Mouse (Mus musculus): ENCODE results near the gene Bpi. TPM values are rescaled to one million over a fixed set of nuclear protein-coding genes. Genes with fewer than 3 reads are reported as not detected.

Bpi gene
- not detected in 2 replicates for polyA plus RNA-seq (2014; fragmentation: Nextera tagmentation; extraction: Ambion mirVana)

GRCm38 (mm10) chr2:158258005-158258418 is at the start of gene Bpi:
Gene Bpi (plus strand): TSS chr2:158258094.
- Histone ChIP-seq H3K9me3 (ENCODE audit: control insufficient read depth, low read length) (no peaks in the 10 kb centered on the region), H3K9ac (ENCODE audit: low read length) (no peak within 1 kb of the TSS), H3K4me1 (replicated peaks; ENCODE audit: control insufficient read depth, insufficient read depth, low read length) (peaks cover 8% of the 10 kb centered on the region; the same call in 1 of the 2 replicates), H3K4me2 (ENCODE audit: low read depth, low read length, severe bottlenecking) (no peak within 1 kb of the TSS), H3K36me3 (ENCODE audit: control insufficient read depth, insufficient read depth, low read length) (no peaks in the 10 kb centered on the region), H3K27ac (ENCODE audit: low read depth, low read length) (no peak within 1 kb of the TSS), H3K4me3 (ENCODE audit: low read depth, low read length) (no peak within 1 kb of the TSS), H3K27me3 (ENCODE audit: control insufficient read depth, insufficient read depth, low read length) (no peaks in the 10 kb centered on the region)
- ATAC-seq (replicated peaks; ENCODE audit: low FRiP score) (no peak), DNase-seq (ENCODE audit: low spot score) (no peak)
- 71% methylated on average over 18 of the region's 18 CpGs for WGBS

- DNase-seq (ENCODE audit: low spot score), result no peak
- Histone ChIP-seq H3K9ac (ENCODE audit: low read length) (no peak overlapping the region), H3K4me3 (ENCODE audit: low read depth, low read length) (no peak overlapping the region), H3K27ac (ENCODE audit: low read depth, low read length) (no peak overlapping the region), H3K9me3 (ENCODE audit: control insufficient read depth, low read length) (no peaks in the 10 kb centered on the region; the same call in 1 of the 2 replicates), H3K4me2 (ENCODE audit: low read depth, low read length, severe bottlenecking) (no peak overlapping the region), H3K27me3 (ENCODE audit: control insufficient read depth, insufficient read depth, low read length) (no peaks in the 10 kb centered on the region), H3K4me1 (replicated peaks; ENCODE audit: control insufficient read depth, insufficient read depth, low read length) (no peaks in the 10 kb centered on the region; the same call in 1 of the 2 replicates), H3K36me3 (ENCODE audit: control insufficient read depth, insufficient read depth, low read length) (no peaks in the 10 kb centered on the region)
- no peak for ATAC-seq (replicated peaks; ENCODE audit: low FRiP score)
- 63% methylated on average over 9 of the region's 9 CpGs for WGBS
Observed at GRCm38 (mm10) chr2:158209776-158210175, 48.1 kb upstream of the Bpi start.

- DNase-seq (ENCODE audit: low spot score) (no peak), ATAC-seq (replicated peaks; ENCODE audit: low FRiP score) (no peak)
- 46% methylated on average over 4 of the region's 4 CpGs for WGBS
- H3K9ac ChIP-seq (ENCODE audit: low read length), result 0 out of 2 replicates have a peak overlapping the region, but pooled peaks have one; percentile 3
- no peaks in the 10 kb centered on the region for H3K36me3 ChIP-seq (ENCODE audit: control insufficient read depth, insufficient read depth, low read length)
- H3K27me3 ChIP-seq (ENCODE audit: control insufficient read depth, insufficient read depth, low read length), result no peaks in the 10 kb centered on the region
- no peaks in the 10 kb centered on the region; the same call in 1 of the 2 replicates for H3K9me3 ChIP-seq (ENCODE audit: control insufficient read depth, low read length)
- H3K27ac ChIP-seq (ENCODE audit: low read depth, low read length), result no peak overlapping the region
- no peaks in the 10 kb centered on the region; the same call in 1 of the 2 replicates for H3K4me1 ChIP-seq (replicated peaks; ENCODE audit: control insufficient read depth, insufficient read depth, low read length)
- no peak overlapping the region for H3K4me2 ChIP-seq (ENCODE audit: low read depth, low read length, severe bottlenecking)
- no peak overlapping the region for H3K4me3 ChIP-seq (ENCODE audit: low read depth, low read length)
Observed at GRCm38 (mm10) chr2:158210503-158210902, 47.4 kb upstream of the Bpi start.

GRCm38 (mm10) chr2:158210958-158211357 is 46.9 kb upstream of the Bpi start:
- 27% methylated on average over 10 of the region's 10 CpGs for WGBS
- Histone ChIP-seq H3K36me3 (ENCODE audit: control insufficient read depth, insufficient read depth, low read length) (no peaks in the 10 kb centered on the region), H3K9ac (ENCODE audit: low read length) (0 out of 2 replicates have a peak overlapping the region, but pooled peaks have one; percentile 3), H3K4me1 (replicated peaks; ENCODE audit: control insufficient read depth, insufficient read depth, low read length) (no peaks in the 10 kb centered on the region; the same call in 1 of the 2 replicates), H3K27me3 (ENCODE audit: control insufficient read depth, insufficient read depth, low read length) (no peaks in the 10 kb centered on the region), H3K4me2 (ENCODE audit: low read depth, low read length, severe bottlenecking) (no peak overlapping the region; the same call in 1 of the 2 replicates), H3K4me3 (ENCODE audit: low read depth, low read length) (no peak overlapping the region), H3K27ac (ENCODE audit: low read depth, low read length) (no peak overlapping the region), H3K9me3 (ENCODE audit: control insufficient read depth, low read length) (no peaks in the 10 kb centered on the region; the same call in 1 of the 2 replicates)
- ATAC-seq (replicated peaks; ENCODE audit: low FRiP score), result no peak
- no peak for DNase-seq (ENCODE audit: low spot score)

GRCm38 (mm10) chr2:158211764-158212471 is 46.0 kb upstream of the Bpi start:
- Histone ChIP-seq H3K27ac (ENCODE audit: low read depth, low read length) (no peak overlapping the region), H3K4me1 (replicated peaks; ENCODE audit: control insufficient read depth, insufficient read depth, low read length) (no peaks in the 10 kb centered on the region; the same call in 1 of the 2 replicates), H3K9ac (ENCODE audit: low read length) (no peak overlapping the region), H3K27me3 (ENCODE audit: control insufficient read depth, insufficient read depth, low read length) (no peaks in the 10 kb centered on the region), H3K4me3 (ENCODE audit: low read depth, low read length) (no peak overlapping the region), H3K36me3 (ENCODE audit: control insufficient read depth, insufficient read depth, low read length) (no peaks in the 10 kb centered on the region), H3K9me3 (ENCODE audit: control insufficient read depth, low read length) (no peaks in the 10 kb centered on the region; the same call in 1 of the 2 replicates), H3K4me2 (ENCODE audit: low read depth, low read length, severe bottlenecking) (no peak overlapping the region)
- ATAC-seq (replicated peaks; ENCODE audit: low FRiP score) (peak; percentile 43; the same call in 1 of the 2 replicates), DNase-seq (ENCODE audit: low spot score) (no peak)
- 63% methylated on average over 4 of the region's 4 CpGs for WGBS

- H3K9me3 ChIP-seq (ENCODE audit: control insufficient read depth, low read length), result no peaks in the 10 kb centered on the region
- no peak overlapping the region for H3K27ac ChIP-seq (ENCODE audit: low read depth, low read length)
- no peak overlapping the region for H3K4me3 ChIP-seq (ENCODE audit: low read depth, low read length)
- no peak for DNase-seq (ENCODE audit: low spot score)
- H3K36me3 ChIP-seq (ENCODE audit: control insufficient read depth, insufficient read depth, low read length), result no peaks in the 10 kb centered on the region
- 71% methylated on average over 9 of the region's 9 CpGs for WGBS
- no peak overlapping the region for H3K4me2 ChIP-seq (ENCODE audit: low read depth, low read length, severe bottlenecking)
- no peaks in the 10 kb centered on the region for H3K4me1 ChIP-seq (replicated peaks; ENCODE audit: control insufficient read depth, insufficient read depth, low read length)
- ATAC-seq (replicated peaks; ENCODE audit: low FRiP score), result no peak
- no peak overlapping the region for H3K9ac ChIP-seq (ENCODE audit: low read length)
- H3K27me3 ChIP-seq (ENCODE audit: control insufficient read depth, insufficient read depth, low read length), result no peaks in the 10 kb centered on the region
Observed at GRCm38 (mm10) chr2:158215283-158216117, 42.4 kb upstream of the Bpi start.

- no peaks in the 10 kb centered on the region for H3K27me3 ChIP-seq (ENCODE audit: control insufficient read depth, insufficient read depth, low read length)
- H3K4me1 ChIP-seq (replicated peaks; ENCODE audit: control insufficient read depth, insufficient read depth, low read length), result no peaks in the 10 kb centered on the region
- DNase-seq (ENCODE audit: low spot score) (no peak), ATAC-seq (replicated peaks; ENCODE audit: low FRiP score) (no peak)
- no peaks in the 10 kb centered on the region for H3K9me3 ChIP-seq (ENCODE audit: control insufficient read depth, low read length)
- no peak overlapping the region for H3K27ac ChIP-seq (ENCODE audit: low read depth, low read length)
- no peak overlapping the region for H3K9ac ChIP-seq (ENCODE audit: low read length)
- no peaks in the 10 kb centered on the region for H3K36me3 ChIP-seq (ENCODE audit: control insufficient read depth, insufficient read depth, low read length)
- no peak overlapping the region for H3K4me3 ChIP-seq (ENCODE audit: low read depth, low read length)
- WGBS, result 91% methylated on average over 8 of the region's 8 CpGs
- H3K4me2 ChIP-seq (ENCODE audit: low read depth, low read length, severe bottlenecking), result no peak overlapping the region
Observed at GRCm38 (mm10) chr2:158216510-158216909, 41.4 kb upstream of the Bpi start.

- Histone ChIP-seq H3K4me2 (ENCODE audit: low read depth, low read length, severe bottlenecking) (no peak overlapping the region), H3K9ac (ENCODE audit: low read length) (no peak overlapping the region), H3K4me1 (replicated peaks; ENCODE audit: control insufficient read depth, insufficient read depth, low read length) (no peaks in the 10 kb centered on the region), H3K36me3 (ENCODE audit: control insufficient read depth, insufficient read depth, low read length) (no peaks in the 10 kb centered on the region), H3K4me3 (ENCODE audit: low read depth, low read length) (no peak overlapping the region), H3K27ac (ENCODE audit: low read depth, low read length) (no peak overlapping the region), H3K9me3 (ENCODE audit: control insufficient read depth, low read length) (no peaks in the 10 kb centered on the region), H3K27me3 (ENCODE audit: control insufficient read depth, insufficient read depth, low read length) (no peaks in the 10 kb centered on the region)
- ATAC-seq (replicated peaks; ENCODE audit: low FRiP score) (no peak), DNase-seq (ENCODE audit: low spot score) (no peak)
- 91% methylated on average over 2 of the region's 2 CpGs for WGBS
Observed at GRCm38 (mm10) chr2:158219562-158219961, 38.3 kb upstream of the Bpi start.
